Mouse (Mus musculus) stomach, postnatal 0 days (tissue): Measurements from ENCODE around the gene Rhog.

Source experiments
- CTCF ChIP-seq: IDR thresholded peaks from 2 replicates; pipeline ENCODE4 v1.5.1; 2016; ENCODE audit warnings: antibody characterized with exemption, low read depth, mild to moderate bottlenecking, moderate library complexity
- EP300 ChIP-seq: optimal IDR thresholded peaks from 2 replicates; pipeline ENCODE3; 2016; ENCODE audit warnings: antibody characterized with exemption

DNA sequence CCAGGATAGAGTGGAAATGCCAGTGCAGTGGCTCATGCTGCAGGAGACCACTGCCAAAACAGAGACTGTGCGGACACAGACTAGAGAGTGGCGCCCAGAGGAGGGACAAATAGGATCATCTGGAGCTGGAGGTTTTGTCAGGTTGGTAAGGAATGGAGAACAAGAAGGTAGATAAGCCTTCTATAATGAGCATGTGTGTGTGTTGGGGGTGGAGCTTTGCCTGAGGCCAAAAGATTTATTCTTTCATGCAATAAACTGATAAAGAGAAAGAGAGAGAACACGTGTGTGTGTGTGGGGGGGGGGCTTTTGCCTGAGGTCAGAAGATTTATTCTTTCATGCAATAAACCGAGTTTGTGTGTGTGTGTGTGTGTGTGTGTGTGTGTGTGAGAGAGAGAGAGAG is 22.8 kb downstream of the Rhog start:
- TF ChIP-seq EP300: no peak
- no peak for TF ChIP-seq CTCF
